Mouse (Mus musculus) layer of hippocampus, adult 2 months (tissue): ENCODE results near the gene Gnl1. TPM values are rescaled to one million over a fixed set of nuclear protein-coding genes. Genes with fewer than 3 reads are reported as not detected.
"Not testable (repeated sequence)": the region's sequence is repeated elsewhere in the genome, so short reads cannot be mapped to it uniquely, and the experiment has no call there.

ENCODE experiments used
- DNase-seq, 2 experiments: peaks; one replicate each; pipeline ENCODE4 v3.0.0; 2022; ENCODE audit warnings: low spot score in 2 of 2
- H3K27ac ChIP-seq: fragments of 200-600 bp; 2 replicates; pipeline ENCODE4 v1.8.1; 2022
- H3K4me3 ChIP-seq: fragments of 200-600 bp; 2 replicates; pipeline ENCODE4 v1.8.1; 2022; ENCODE audit warnings: mild to moderate bottlenecking
- CTCF ChIP-seq: fragments of 200-600 bp; conservative IDR thresholded peaks from 2 replicates; pipeline ENCODE4 v1.8.1; 2022; ENCODE audit warnings: antibody characterized with exemption, mild to moderate bottlenecking, moderate library complexity
- total RNA-seq, 2 experiments: library from RNA; stranded (reverse); gene quantifications; 2 replicates each; pipeline ENCODE4 v1.2.3; 2021

Gnl1 gene
- total RNA-seq, 2 experiments from 2014 or later, result 140 to 147 TPM

- no peak for TF ChIP-seq CTCF
- DNase-seq, result no peak
- no peak overlapping the region for H3K27ac ChIP-seq
- H3K4me3 ChIP-seq, result no peak overlapping the region
Measured at GRCm38 (mm10) chr17:35998545-35999305, 19.1 kb downstream of the Gnl1 start.

GRCm38 (mm10) chr17:35999356-35999755, 19.7 kb downstream of the Gnl1 start:
- TF ChIP-seq CTCF, result no peak
- H3K27ac ChIP-seq, result no peak overlapping the region
- no peak for DNase-seq

GRCm38 (mm10) chr17:36000349-36000748, 20.7 kb downstream of the Gnl1 start:
- TF ChIP-seq CTCF, result no peak

More at GRCm38 (mm10) chr17:35999356-35999755, 19.7 kb downstream of the Gnl1 start:
- no peak overlapping the region for H3K4me3 ChIP-seq

GRCm38 (mm10) chr17:36001121-36001897, 21.7 kb downstream of the Gnl1 start:
- DNase-seq, result no peak
- TF ChIP-seq CTCF, result no peak
- Histone ChIP-seq H3K4me3 (no peak overlapping the region), H3K27ac (no peak overlapping the region)

More at GRCm38 (mm10) chr17:36000349-36000748, 20.7 kb downstream of the Gnl1 start:
- no peak for DNase-seq
- H3K4me3 ChIP-seq, result no peak overlapping the region
- no peak overlapping the region for H3K27ac ChIP-seq

- TF ChIP-seq CTCF, result no peak
- no peak overlapping the region for H3K4me3 ChIP-seq
- no peak overlapping the region for H3K27ac ChIP-seq
- no peak for DNase-seq
Measured at GRCm38 (mm10) chr17:36001966-36002365, 22.3 kb downstream of the Gnl1 start.

- H3K27ac ChIP-seq, result no peak overlapping the region
- no peak for TF ChIP-seq CTCF
- H3K4me3 ChIP-seq, result no peak overlapping the region
- no peak for DNase-seq
Measured at GRCm38 (mm10) chr17:36003331-36003730, 23.7 kb downstream of the Gnl1 start.

- H3K27ac ChIP-seq, DNase-seq, H3K4me3 ChIP-seq: not testable (repeated sequence)
Measured at GRCm38 (mm10) chr17:36004409-36004808, 24.8 kb downstream of the Gnl1 start.

- no peak overlapping the region for H3K4me3 ChIP-seq
Measured at GRCm38 (mm10) chr17:36014977-36015376, 35.3 kb downstream of the Gnl1 start.

GRCm38 (mm10) chr17:36017046-36017445, 37.4 kb downstream of the Gnl1 start:
- DNase-seq, result no peak
- H3K4me3 ChIP-seq, result no peak overlapping the region

More at GRCm38 (mm10) chr17:36014977-36015376, 35.3 kb downstream of the Gnl1 start:
- no peak for TF ChIP-seq CTCF
- DNase-seq, result no peak
- no peak overlapping the region for H3K27ac ChIP-seq

GRCm38 (mm10) chr17:36018979-36019378, 39.3 kb downstream of the Gnl1 start:
- TF ChIP-seq CTCF, result no peak
- Histone ChIP-seq H3K27ac (peak overlapping the region; percentile 80; the same call in 1 of the 2 replicates), H3K4me3 (no peak overlapping the region)
- DNase-seq, result no peak

More at GRCm38 (mm10) chr17:36017046-36017445, 37.4 kb downstream of the Gnl1 start:
- 0 out of 2 replicates have a peak overlapping the region, but pooled peaks have one; percentile 14 for H3K27ac ChIP-seq
- no peak for TF ChIP-seq CTCF

GRCm38 (mm10) chr17:36019519-36019918, 39.9 kb downstream of the Gnl1 start:
- Histone ChIP-seq H3K4me3 (peak overlapping the region; percentile 41), H3K27ac (peak overlapping the region; percentile 80)
- TF ChIP-seq CTCF, result no peak

GRCm38 (mm10) chr17:36020191-36021073, 40.8 kb downstream of the Gnl1 start, which contains the start of gene H2-T24:
Gene H2-T24, minus strand, starts transcription at chr17:36020560.
- Histone ChIP-seq H3K4me3 (peak within 1 kb of the TSS; percentile 41), H3K27ac (peak within 1 kb of the TSS; percentile 80)
- no peak for DNase-seq
- peak; percentile 63 for TF ChIP-seq CTCF

More at GRCm38 (mm10) chr17:36019519-36019918, 39.9 kb downstream of the Gnl1 start:
- no peak for DNase-seq

GRCm38 (mm10) chr17:36021309-36021708, 41.7 kb downstream of the Gnl1 start:
- Histone ChIP-seq H3K27ac (peak overlapping the region; percentile 80; the same call in 1 of the 2 replicates), H3K4me3 (no peak overlapping the region)
- no peak for DNase-seq
- TF ChIP-seq CTCF, result no peak
